Mouse (Mus musculus) forebrain, embryonic 10.5 days (tissue): ENCODE measurements at regions not wholly inside any gene's neighbourhood (a gene's known extent, or its start where the extent isn't known, plus 50 kb on each side); places are given as distances from the start of the nearest gene placed in this dataset.

Source experiments
- DNase-seq: peaks from one replicate; pipeline ENCODE4 v3.0.0-alpha.2; 2017; ENCODE audit warnings: low spot score; ENCODE audit errors: extremely low spot score
- H3K27ac ChIP-seq: fragments of 300-500 bp; sonication (generic); 2 replicates; pipeline ENCODE4 v1.5.1; 2016; ENCODE audit warnings: mild to moderate bottlenecking
- H3K27me3 ChIP-seq: fragments of 300-500 bp; sonication (generic); 2 replicates; pipeline ENCODE4 v1.6.1; 2016; ENCODE audit warnings: mild to moderate bottlenecking; ENCODE audit not compliant: poor library complexity, severe bottlenecking
- H3K36me3 ChIP-seq: fragments of 300-500 bp; sonication (generic); replicated peaks from 2 replicates; pipeline ENCODE4 v1.6.1; 2016; ENCODE audit warnings: mild to moderate bottlenecking, moderate library complexity
- H3K4me1 ChIP-seq: fragments of 300-500 bp; sonication (generic); 2 replicates; pipeline ENCODE4 v1.6.1; 2016
- H3K4me3 ChIP-seq: fragments of 300-500 bp; sonication (generic); 2 replicates; pipeline ENCODE4 v1.5.1; 2016; ENCODE audit warnings: mild to moderate bottlenecking, moderate library complexity
- H3K9me3 ChIP-seq: fragments of 300-500 bp; sonication (generic); 2 replicates; pipeline ENCODE4 v1.6.1; 2016; ENCODE audit warnings: mild to moderate bottlenecking, moderate library complexity
- WGBS: fragments of 180-500 bp; shearing (Covaris S2); methylation state at CpG from one replicate; pipeline ENCODE4 v1.1.7; 2016; 5-methylcytosine and 5-hydroxymethylcytosine counted together

- Histone ChIP-seq H3K9me3 (no peaks in the 10 kb centered on the region), H3K27ac (no peak overlapping the region), H3K27me3 (no peaks in the 10 kb centered on the region), H3K36me3 (no peaks in the 10 kb centered on the region), H3K4me3 (no peak overlapping the region), H3K4me1 (peaks cover 11% of the 10 kb centered on the region)
- WGBS, result 78% methylated on average over 13 of the region's 13 CpGs
- DNase-seq, result no peak
Observed at GRCm38 (mm10) chr10:68842023-68842735, 118.7 kb downstream of the Tmem26 start.

- no peak overlapping the region for H3K4me3 ChIP-seq
- no peak overlapping the region for H3K27ac ChIP-seq
- WGBS, result 77% methylated on average over 4 of the region's 4 CpGs
- no peaks in the 10 kb centered on the region for H3K27me3 ChIP-seq
- H3K4me1 ChIP-seq, result peaks cover 11% of the 10 kb centered on the region
- H3K36me3 ChIP-seq, result no peaks in the 10 kb centered on the region
- no peaks in the 10 kb centered on the region for H3K9me3 ChIP-seq
- DNase-seq, result no peak
Observed at GRCm38 (mm10) chr10:68844066-68844465, 120.6 kb downstream of the Tmem26 start.

GRCm38 (mm10) chr10:68844596-68844995, 121.2 kb downstream of the Tmem26 start:
- DNase-seq, result no peak
- H3K36me3 ChIP-seq, result no peaks in the 10 kb centered on the region
- H3K27ac ChIP-seq, result no peak overlapping the region
- no peaks in the 10 kb centered on the region for H3K9me3 ChIP-seq
- no peaks in the 10 kb centered on the region for H3K27me3 ChIP-seq
- no peak overlapping the region for H3K4me3 ChIP-seq
- H3K4me1 ChIP-seq, result peaks cover 11% of the 10 kb centered on the region
- WGBS, result 87% methylated on average over 8 of the region's 8 CpGs

GRCm38 (mm10) chr10:68851153-68851552, 127.7 kb downstream of the Tmem26 start:
- Histone ChIP-seq H3K9me3 (no peaks in the 10 kb centered on the region), H3K27me3 (no peaks in the 10 kb centered on the region), H3K4me1 (peaks cover 6% of the 10 kb centered on the region; the same call in 1 of the 2 replicates), H3K36me3 (no peaks in the 10 kb centered on the region), H3K4me3 (no peak overlapping the region), H3K27ac (no peak overlapping the region)
- WGBS, result 87% methylated on average over 3 of the region's 3 CpGs
- no peak for DNase-seq

- Histone ChIP-seq H3K27ac (peak overlapping the region; percentile 77), H3K4me1 (peaks cover 10% of the 10 kb centered on the region; the same call in 1 of the 2 replicates), H3K4me3 (no peak overlapping the region), H3K9me3 (no peaks in the 10 kb centered on the region), H3K36me3 (no peaks in the 10 kb centered on the region), H3K27me3 (no peaks in the 10 kb centered on the region)
- DNase-seq, result no peak
- WGBS, result 70% methylated on average over 13 of the region's 13 CpGs
Observed at GRCm38 (mm10) chr10:68855934-68856891, 132.8 kb downstream of the Tmem26 start.

- Histone ChIP-seq H3K36me3 (no peaks in the 10 kb centered on the region), H3K4me1 (peaks cover 21% of the 10 kb centered on the region), H3K27me3 (no peaks in the 10 kb centered on the region), H3K27ac (peak overlapping the region; percentile 71), H3K9me3 (no peaks in the 10 kb centered on the region), H3K4me3 (no peak overlapping the region)
- WGBS, result 58% methylated on average over 8 of the region's 8 CpGs
- no peak for DNase-seq
Observed at GRCm38 (mm10) chr10:68864606-68865378, 141.3 kb downstream of the Tmem26 start.

GRCm38 (mm10) chr10:68865776-68866175, 142.3 kb downstream of the Tmem26 start:
- Histone ChIP-seq H3K4me1 (peaks cover 21% of the 10 kb centered on the region), H3K9me3 (no peaks in the 10 kb centered on the region), H3K36me3 (no peaks in the 10 kb centered on the region), H3K4me3 (no peak overlapping the region), H3K27me3 (no peaks in the 10 kb centered on the region), H3K27ac (peak overlapping the region; percentile 71; the same call in 1 of the 2 replicates)
- 19% methylated on average over 5 of the region's 5 CpGs for WGBS
- DNase-seq, result no peak

- peaks cover 21% of the 10 kb centered on the region for H3K4me1 ChIP-seq
- H3K27ac ChIP-seq, result no peak overlapping the region
- no peak for DNase-seq
- H3K4me3 ChIP-seq, result no peak overlapping the region
- H3K36me3 ChIP-seq, result no peaks in the 10 kb centered on the region
- H3K9me3 ChIP-seq, result no peaks in the 10 kb centered on the region
- 91% methylated on average over 1 of the region's 1 CpGs for WGBS
- H3K27me3 ChIP-seq, result no peaks in the 10 kb centered on the region
Observed at GRCm38 (mm10) chr10:68867361-68867760, 143.9 kb downstream of the Tmem26 start.

- WGBS, result 89% methylated on average over 4 of the region's 4 CpGs
- H3K4me3 ChIP-seq, result no peak overlapping the region
- H3K36me3 ChIP-seq, result no peaks in the 10 kb centered on the region
- no peaks in the 10 kb centered on the region for H3K9me3 ChIP-seq
- H3K27ac ChIP-seq, result no peak overlapping the region
- no peaks in the 10 kb centered on the region for H3K27me3 ChIP-seq
- no peak for DNase-seq
- no peaks in the 10 kb centered on the region for H3K4me1 ChIP-seq
Observed at GRCm38 (mm10) chr10:68872102-68872501, 148.7 kb downstream of the Tmem26 start.

GRCm38 (mm10) chr10:68875641-68876040, 152.2 kb downstream of the Tmem26 start:
- Histone ChIP-seq H3K4me3 (no peak overlapping the region), H3K9me3 (no peaks in the 10 kb centered on the region), H3K4me1 (no peaks in the 10 kb centered on the region), H3K36me3 (no peaks in the 10 kb centered on the region), H3K27ac (no peak overlapping the region), H3K27me3 (no peaks in the 10 kb centered on the region)
- 93% methylated on average over 5 of the region's 5 CpGs for WGBS
- DNase-seq, result no peak

- H3K9me3 ChIP-seq, result no peaks in the 10 kb centered on the region
- no peaks in the 10 kb centered on the region for H3K36me3 ChIP-seq
- 84% methylated on average over 8 of the region's 8 CpGs for WGBS
Observed at GRCm38 (mm10) chr10:68893100-68893841, 169.8 kb downstream of the Tmem26 start.

GRCm38 (mm10) chr10:68894121-68894520, 170.7 kb downstream of the Tmem26 start:
- no peak for DNase-seq
- H3K27me3 ChIP-seq, result no peaks in the 10 kb centered on the region
- no peaks in the 10 kb centered on the region for H3K36me3 ChIP-seq
- no peak overlapping the region for H3K4me3 ChIP-seq
- H3K9me3 ChIP-seq, result no peaks in the 10 kb centered on the region
- 92% methylated on average over 6 of the region's 6 CpGs for WGBS
- H3K27ac ChIP-seq, result no peak overlapping the region
- no peaks in the 10 kb centered on the region for H3K4me1 ChIP-seq

More at GRCm38 (mm10) chr10:68893100-68893841, 169.8 kb downstream of the Tmem26 start:
- no peaks in the 10 kb centered on the region for H3K27me3 ChIP-seq
- H3K4me1 ChIP-seq, result no peaks in the 10 kb centered on the region
- H3K27ac ChIP-seq, result no peak overlapping the region
- H3K4me3 ChIP-seq, result no peak overlapping the region
- DNase-seq, result no peak
